Mouse (Mus musculus): ENCODE measurements around the gene Rabl3. TPM values are rescaled to one million over a fixed set of nuclear protein-coding genes. Genes with fewer than 3 reads are reported as not detected.

Rabl3 gene
- total RNA-seq, 1 experiment from 2014 or later, result 12.3 TPM

GRCm38 (mm10) chr16:37546312-37546711 is 6.6 kb downstream of the Rabl3 start:
- no peak for DNase-seq

- no peak for DNase-seq
Measured at GRCm38 (mm10) chr16:37550266-37550665, 10.6 kb downstream of the Rabl3 start.

DNA sequence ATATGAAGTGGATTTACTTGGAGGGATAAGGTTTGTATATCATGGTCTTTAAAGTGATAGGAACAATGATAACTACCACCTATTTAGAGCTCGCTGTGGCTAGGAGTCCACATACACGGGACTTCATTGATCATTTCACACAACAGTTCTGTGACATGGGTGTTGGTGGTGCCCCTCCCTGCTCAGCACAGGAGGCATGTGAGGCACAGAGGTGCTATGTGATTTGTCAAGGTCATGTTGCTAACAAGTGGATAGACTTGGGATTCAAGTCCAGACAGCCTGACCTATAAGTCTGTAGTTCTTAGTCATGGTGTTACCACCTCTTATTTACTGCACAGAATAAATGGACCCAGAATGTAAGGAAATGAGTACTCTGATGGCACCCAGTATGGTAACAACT is 11.3 kb downstream of the Rabl3 start:
- DNase-seq, result no peak

GRCm38 (mm10) chr16:37552824-37553223 is 13.1 kb downstream of the Rabl3 start:
- DNase-seq, result no peak

DNA sequence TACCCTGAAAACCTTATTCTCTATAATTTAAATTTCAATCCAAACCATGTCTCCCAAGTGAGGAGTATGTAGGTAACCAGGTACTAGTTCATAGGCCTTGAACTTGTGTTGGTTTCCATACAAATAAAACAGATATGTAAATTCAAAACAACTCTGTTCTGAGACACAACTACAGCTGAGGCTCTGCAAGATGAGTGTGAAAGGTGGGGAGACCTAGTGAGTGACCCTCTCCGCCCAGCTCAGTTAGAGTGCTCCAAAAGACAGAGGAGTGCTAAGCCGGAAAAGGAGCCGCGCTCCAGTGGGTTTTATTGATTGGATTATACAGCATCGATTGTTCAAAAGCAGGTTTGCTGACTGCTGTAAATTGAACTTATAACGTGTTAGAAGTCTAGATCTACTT is 22.7 kb downstream of the Rabl3 start:
- DNase-seq, result no peak

GRCm38 (mm10) chr16:37562961-37563360 is 23.3 kb downstream of the Rabl3 start:
- DNase-seq, result no peak

GRCm38 (mm10) chr16:37565117-37565516 is 25.4 kb downstream of the Rabl3 start:
- no peak for DNase-seq

GRCm38 (mm10) chr16:37566107-37566506 is 26.4 kb downstream of the Rabl3 start:
- no peak for DNase-seq

DNA sequence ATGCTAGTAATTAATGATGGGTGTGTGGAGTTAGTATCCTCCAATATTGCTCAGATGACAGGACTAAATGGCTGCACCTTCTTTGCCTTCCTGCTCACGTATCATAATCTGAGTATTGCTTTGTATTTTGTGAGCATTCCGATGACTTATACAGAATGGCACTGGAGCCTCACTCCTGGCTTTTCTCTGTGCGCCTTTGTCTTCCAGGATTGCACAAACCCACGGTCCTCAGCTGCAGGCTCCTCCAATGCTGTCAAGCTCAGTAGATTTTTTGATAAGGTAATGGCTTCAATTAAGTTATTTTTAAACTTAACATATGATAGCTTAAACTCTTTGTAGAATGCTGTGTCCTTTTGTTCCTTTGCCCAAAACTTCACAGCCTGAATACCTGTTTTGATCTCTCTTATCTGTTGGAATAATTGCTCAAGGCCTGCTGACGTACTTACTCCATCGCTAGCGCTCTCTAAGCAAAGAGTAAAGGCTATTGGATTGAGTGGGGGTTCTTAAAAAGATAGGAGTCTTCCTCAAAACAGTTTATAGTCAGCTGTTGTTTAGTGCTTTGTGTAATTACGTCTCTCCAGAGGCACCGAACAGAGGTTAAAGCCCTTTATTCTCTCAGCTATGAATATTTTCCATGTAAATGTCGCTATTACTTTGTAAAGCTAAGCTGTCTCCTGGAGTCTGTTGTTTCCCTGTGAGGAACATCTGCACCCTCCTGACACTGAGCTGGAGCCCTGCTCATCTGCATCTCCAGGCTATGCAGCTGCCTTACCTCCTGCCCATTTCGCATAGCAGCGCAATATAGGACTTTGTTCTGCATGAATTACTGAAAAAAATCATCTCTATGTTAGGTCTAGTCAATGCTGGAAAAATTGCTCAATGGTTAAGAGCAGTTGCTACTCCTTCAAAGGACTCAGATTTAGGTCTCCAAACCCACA is 27.7 kb downstream of the Rabl3 start:
- DNase-seq, result no peak

- DNase-seq, result no peak
Measured at GRCm38 (mm10) chr16:37571554-37571953, 31.9 kb downstream of the Rabl3 start.

GRCm38 (mm10) chr16:37572117-37572754 is 32.6 kb downstream of the Rabl3 start:
- DNase-seq, result no peak

GRCm38 (mm10) chr16:37573061-37573460 is 33.4 kb downstream of the Rabl3 start:
- DNase-seq, result no peak

- no peak for DNase-seq
Measured at GRCm38 (mm10) chr16:37575325-37575724, 35.6 kb downstream of the Rabl3 start.

GRCm38 (mm10) chr16:37579591-37579990 is 39.9 kb downstream of the Rabl3 start:
- no peak for DNase-seq

DNA sequence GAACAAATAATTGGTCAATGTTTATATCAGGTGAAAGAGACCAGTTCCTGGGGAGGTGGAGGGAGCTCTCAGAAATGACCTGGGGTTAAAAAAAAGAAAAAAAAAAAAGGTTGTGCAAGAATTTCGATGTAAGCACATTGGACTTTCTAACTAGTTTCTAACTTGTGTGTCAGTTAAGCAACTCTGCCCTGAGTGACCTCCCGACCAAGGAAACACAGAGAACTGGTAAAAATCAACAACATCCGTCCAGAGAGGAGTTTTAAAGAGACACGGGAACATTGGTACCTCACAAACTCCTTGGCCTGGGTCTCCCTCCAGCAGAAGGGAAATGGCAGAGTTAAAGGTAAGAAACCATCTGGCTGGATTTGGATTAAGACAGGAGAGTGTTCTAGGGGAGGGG is 40.3 kb downstream of the Rabl3 start, which contains the start of gene Hgd:
TSS of gene Hgd (plus strand) at position 160 of the 400 bp plus-strand sequence.
- no peak for DNase-seq

- no peak for DNase-seq
Measured at GRCm38 (mm10) chr16:37580651-37581050, 41.0 kb downstream of the Rabl3 start.

DNA sequence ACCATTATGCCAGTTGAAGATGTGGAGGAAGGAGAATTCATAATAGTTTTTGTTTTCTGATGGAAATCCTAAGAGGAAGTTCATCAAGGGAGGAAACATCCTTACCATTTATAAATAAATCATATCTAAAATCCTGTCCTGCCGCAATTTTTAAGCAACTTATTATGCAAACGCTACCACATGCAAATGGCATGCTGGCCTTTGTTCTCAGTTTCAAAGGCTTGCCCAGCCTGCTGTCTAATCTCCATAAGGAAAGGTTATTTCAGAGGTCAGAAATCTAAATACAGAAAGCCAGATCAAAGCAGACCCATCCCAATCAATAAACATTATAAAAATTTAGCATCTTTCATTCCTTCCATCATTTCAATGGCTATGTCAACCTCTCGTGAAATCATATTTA is 42.2 kb downstream of the Rabl3 start:
- no peak for DNase-seq

GRCm38 (mm10) chr16:37583306-37583705 is 43.6 kb downstream of the Rabl3 start:
- DNase-seq, result no peak

GRCm38 (mm10) chr16:37583801-37584200 is 44.1 kb downstream of the Rabl3 start:
- DNase-seq, result no peak

DNA sequence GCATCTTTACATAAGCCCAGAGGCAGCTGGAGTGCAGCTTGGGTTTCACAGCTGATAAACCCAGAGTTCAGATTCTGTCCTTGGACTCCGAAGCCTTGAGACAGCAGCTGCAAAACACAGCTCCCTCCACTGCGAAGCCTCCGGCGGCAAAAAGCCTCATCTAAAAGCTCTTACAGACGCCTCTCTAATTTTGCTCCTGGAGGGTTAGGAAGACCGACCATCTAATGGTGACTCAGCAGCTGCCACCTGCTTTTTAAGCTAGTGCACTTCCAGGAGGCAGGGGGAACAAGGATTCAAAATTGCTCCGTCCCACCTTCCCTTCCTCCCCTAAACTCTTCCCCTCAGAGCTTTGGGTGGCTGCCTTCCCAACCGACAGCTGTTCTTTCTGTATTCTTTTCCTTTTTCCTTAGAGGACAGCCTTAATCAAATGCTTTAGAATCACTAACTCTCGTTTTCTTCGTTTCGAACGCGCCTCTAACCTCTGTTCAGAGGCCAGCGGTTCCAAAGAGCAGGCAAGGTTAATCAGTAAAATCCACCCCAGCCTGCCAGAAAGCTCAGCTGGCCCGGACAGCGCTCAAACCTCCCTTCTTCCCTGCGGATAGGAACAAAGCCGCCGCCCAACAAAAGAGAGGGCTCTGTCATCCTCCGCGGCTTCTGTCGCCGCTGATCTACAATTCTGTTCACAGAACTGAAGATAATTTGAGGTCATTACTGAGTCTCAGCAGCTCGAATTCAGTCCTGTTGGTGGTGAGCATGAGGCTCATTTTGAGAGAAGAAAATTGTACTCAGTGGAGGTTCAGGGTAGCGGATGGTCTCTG is 44.7 kb downstream of the Rabl3 start:
- peak; percentile 48 for DNase-seq

DNA sequence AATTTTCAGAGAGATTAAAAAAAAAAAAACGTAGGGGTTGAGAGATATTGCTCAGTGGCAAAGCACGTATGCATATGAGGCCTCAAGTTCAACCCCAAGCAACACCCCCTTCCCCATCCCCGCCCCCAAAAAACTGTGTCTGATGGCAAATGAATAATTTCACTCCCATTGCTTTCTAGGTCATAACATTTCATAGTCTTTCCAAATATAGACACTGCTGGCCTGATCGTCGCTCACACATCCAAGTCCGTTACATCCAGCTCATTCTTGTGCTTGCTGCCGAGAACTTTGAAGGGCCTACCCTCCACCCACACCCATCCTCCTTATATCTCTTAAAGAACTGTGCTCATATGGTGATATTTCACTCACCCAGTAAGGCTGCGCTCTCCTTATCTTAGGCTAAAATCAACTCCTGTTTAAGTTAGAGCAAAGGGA is 45.5 kb downstream of the Rabl3 start:
- DNase-seq, result no peak

GRCm38 (mm10) chr16:37590921-37591320 is 51.2 kb downstream of the Rabl3 start:
- DNase-seq, result no peak

DNA sequence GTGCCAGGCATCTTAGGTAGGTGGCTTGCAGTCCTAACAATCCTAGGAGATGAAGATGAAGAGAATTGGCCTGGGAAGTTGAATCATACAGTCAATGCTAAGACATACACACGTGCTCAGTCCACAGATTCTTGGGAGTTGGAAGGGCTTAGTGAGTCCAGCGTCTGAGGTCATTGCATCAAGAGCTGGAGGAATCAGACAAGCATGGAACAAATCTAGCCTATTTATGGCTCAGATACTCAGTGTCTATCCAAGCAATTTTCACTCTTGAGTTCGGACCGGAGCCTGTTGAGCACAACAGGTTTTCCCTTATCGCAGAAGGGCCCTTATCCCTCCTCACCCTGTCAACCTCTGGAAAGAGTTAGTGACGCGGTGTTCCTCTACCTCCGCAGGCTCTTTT is 51.9 kb downstream of the Rabl3 start:
- no peak for DNase-seq
